Mouse (Mus musculus): ENCODE data around the gene Abca5.

GRCm38 (mm10) chr11:110252256-110252655, 85.3 kb downstream of the Abca5 start:
- TF ChIP-seq CTCF (IDR thresholded peaks at IDR 0.05): no peak
- no peak for TF ChIP-seq EP300 (IDR thresholded peaks at IDR 0.05)

All from lung, postnatal 0 days (tissue).